Mouse (Mus musculus) lung, adult 2 months (tissue): ENCODE results near the gene Sfn. TPM values are rescaled to one million over a fixed set of nuclear protein-coding genes. Genes with fewer than 3 reads are reported as not detected.
"Not testable (repeated sequence)": the region's sequence is repeated elsewhere in the genome, so short reads cannot be mapped to it uniquely, and the experiment has no call there.

Experiments
- DNase-seq: peaks from one replicate; pipeline ENCODE4 v3.0.0; 2022
- H3K4me1 ChIP-seq: fragments of 200-500 bp; 2 replicates; pipeline ENCODE4 v1.6.1; 2011; ENCODE audit warnings: low read length; ENCODE audit not compliant: control insufficient read depth, insufficient read depth
- H3K4me3 ChIP-seq: fragments of 200-500 bp; replicated peaks from 2 replicates; pipeline ENCODE3; 2011; ENCODE audit warnings: low read depth, mild to moderate bottlenecking, control low read depth, low read length; ENCODE audit errors: extremely low read depth
- CTCF ChIP-seq: fragments of 200-500 bp; IDR thresholded peaks from 2 replicates; pipeline ENCODE4 v1.5.1; 2011; ENCODE audit warnings: mild to moderate bottlenecking, low read length, control low read depth; ENCODE audit not compliant: insufficient read depth
- POLR2A ChIP-seq: fragments of 200-500 bp; IDR thresholded peaks from 2 replicates; pipeline ENCODE4 v1.6.1; 2011; ENCODE audit warnings: low read depth, mild to moderate bottlenecking, control low read depth, low read length, borderline replicate concordance; ENCODE audit errors: extremely low read depth
- WGBS: fragments of 180-500 bp; shearing (Covaris S2); methylation state at CpG from one replicate; pipeline ENCODE4 v1.1.7; 2018; 5-methylcytosine and 5-hydroxymethylcytosine counted together
- polyA plus RNA-seq: library from polyadenylated mRNA; depleted of rRNA; stranded (reverse); fragments of >200 nt; gene quantifications from 2 replicates; pipeline ENCODE4 v1.2.3, GENCODE M21; 2012; rRNA removed

Gene Sfn
- 13.0 and 107 TPM in 2 replicates for polyA plus RNA-seq

DNA sequence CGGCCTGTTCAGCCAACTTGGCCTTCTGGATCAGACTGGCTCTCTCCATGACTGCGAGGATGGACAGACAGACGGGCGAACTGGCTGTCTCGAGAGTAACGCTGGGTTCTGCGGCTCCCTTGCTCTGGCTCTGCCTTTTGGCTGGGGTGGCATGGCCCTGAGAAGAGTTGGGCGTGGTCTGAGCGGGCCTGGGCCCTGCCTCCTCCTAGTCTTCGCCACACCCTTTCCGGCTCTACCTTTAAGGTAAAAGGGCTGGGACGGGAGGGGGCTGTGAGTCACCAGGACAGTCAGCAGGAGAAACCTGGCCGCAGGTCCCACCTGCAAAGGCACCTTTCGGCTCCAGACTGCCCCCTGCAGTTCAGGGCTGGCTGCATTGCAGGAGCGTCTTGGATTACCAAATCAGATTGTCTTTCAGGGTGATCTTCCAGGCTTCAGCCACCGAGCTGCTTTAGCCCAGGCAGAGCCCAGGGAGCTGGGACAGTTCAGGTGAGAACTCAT, at the start of gene Sfn:
TSS of gene Sfn (minus strand) at position 448 of the 498 bp plus-strand sequence.
- Histone ChIP-seq H3K4me1 (peaks cover 6% of the 10 kb centered on the region), H3K4me3 (peak within 1 kb of the TSS; percentile 3)
- DNase-seq, result peak; percentile 70
- 6% methylated on average over 16 of the region's 16 CpGs for WGBS
- peak; percentile 44; the same call in 1 of the 2 replicates for TF ChIP-seq CTCF
- peak; percentile 76; the same call in 1 of the 2 replicates for TF ChIP-seq POLR2A

DNA sequence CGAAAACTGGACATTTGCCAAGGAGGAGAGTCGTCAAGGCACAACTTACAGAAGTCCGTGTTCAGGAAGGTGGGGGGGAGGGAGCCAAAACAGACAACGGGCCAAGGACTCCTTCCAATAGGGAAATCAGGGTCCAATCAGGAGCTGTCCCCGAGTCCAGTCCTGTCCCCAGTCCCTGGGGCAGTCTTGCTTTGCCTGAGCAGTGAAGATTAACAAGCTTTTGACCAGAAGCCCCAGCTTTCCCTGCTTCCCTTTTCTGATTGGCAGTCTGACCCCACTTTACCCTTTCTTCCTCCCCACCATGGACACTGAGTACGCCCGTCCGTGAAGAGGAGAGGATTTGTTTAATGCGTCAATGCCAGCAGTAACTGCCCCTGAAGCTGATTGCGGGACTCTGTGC, 49.5 kb upstream of the Sfn start:
- Histone ChIP-seq H3K4me1 (no peaks in the 10 kb centered on the region), H3K4me3 (no peak overlapping the region)
- no peak for TF ChIP-seq POLR2A
- TF ChIP-seq CTCF, result no peak
- 33% methylated on average over 10 of the region's 10 CpGs for WGBS
- no peak for DNase-seq

DNA sequence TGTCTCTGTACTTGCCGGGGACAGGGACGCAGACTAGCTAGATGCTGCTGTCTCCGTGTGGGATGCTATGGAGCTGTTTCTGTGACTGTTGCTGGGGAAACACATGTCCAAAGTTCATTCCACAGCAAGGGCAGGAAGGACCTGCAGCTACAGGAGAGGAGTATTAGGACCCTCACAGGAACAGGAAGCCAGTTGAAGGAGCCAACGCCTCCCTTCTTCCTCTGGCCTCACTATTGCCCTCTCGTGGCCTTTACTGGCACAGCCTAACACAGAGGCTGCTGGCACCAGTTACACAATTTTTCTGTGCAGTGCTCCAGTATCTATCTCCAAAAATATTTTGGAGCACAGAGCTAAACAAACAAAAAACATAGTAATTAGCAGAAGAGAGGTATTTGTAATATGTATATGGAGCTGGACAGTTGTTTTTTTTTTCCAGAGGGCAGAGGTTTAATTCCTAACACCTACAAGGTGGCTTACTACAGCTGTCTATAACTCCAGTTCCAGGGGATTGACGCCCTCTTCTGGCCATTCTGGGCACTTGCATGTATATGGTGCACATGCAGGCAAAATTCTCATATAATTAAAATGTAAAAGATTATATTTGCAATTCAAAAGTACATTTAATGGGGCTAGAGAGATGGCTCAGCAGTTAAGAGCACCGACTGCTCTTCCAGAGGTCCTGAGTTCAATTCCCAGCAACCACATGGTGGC, 48.2 kb upstream of the Sfn start, which contains the start of gene Zdhhc18:
TSS of gene Zdhhc18 (minus strand) at position 166 of the 711 bp plus-strand sequence.
- peak; percentile 84 for DNase-seq
- H3K4me3 ChIP-seq, result peak within 1 kb of the TSS; percentile 47
- TF ChIP-seq CTCF, result peak; percentile 96
- peak; percentile 55; the same call in 1 of the 2 replicates for TF ChIP-seq POLR2A
- H3K4me1 ChIP-seq, result no peaks in the 10 kb centered on the region; the same call in 1 of the 2 replicates
- 22% methylated on average over 7 of the region's 7 CpGs for WGBS

DNA sequence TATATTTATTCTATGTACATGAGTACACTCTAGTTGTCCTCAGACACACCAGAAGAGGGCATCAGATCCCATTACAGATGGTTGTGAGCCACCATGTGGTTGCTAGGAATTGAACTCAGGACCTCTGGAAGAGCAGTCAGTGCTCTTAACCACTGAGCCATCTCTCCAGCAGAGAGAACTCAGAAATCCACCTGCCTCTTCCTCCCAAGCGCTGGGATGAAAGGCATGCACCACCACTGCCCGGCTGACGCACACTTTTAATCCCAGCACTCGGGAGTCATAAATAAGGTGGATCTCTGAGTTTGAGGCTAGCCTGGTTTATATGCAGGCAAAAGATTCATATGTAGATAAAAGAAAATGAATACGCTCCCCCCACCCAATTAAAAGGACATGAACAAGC, 47.5 kb upstream of the Sfn start:
- H3K4me3 ChIP-seq, H3K4me1 ChIP-seq, DNase-seq: not testable (repeated sequence)
- WGBS, result 77% methylated on average over 5 of the region's 5 CpGs

DNA sequence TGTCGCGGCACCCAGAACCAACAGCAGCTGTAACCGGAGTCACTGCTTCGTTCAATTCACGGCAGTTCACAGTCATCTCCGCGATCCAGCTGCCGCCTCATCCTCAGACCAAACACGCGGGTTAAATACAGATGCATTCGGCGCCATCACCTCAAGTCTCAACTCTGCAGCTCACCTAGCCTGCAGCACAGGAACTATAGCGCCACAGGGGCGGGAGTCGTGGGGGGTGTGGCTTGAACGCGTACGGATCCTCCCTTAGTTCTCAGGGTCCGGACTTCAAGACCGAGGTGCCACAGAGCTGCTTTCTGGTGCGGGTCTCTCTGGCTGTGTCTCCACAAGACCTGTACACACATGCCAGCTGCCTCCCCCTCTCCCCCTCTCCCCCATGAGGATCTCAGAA, 43.7 kb upstream of the Sfn start:
- no peak for DNase-seq
- TF ChIP-seq CTCF, result no peak
- TF ChIP-seq POLR2A, result no peak
- H3K4me3 ChIP-seq, result no peak overlapping the region
- H3K4me1 ChIP-seq, result peaks cover 4% of the 10 kb centered on the region; the same call in 1 of the 2 replicates
- 53% methylated on average over 21 of the region's 21 CpGs for WGBS

DNA sequence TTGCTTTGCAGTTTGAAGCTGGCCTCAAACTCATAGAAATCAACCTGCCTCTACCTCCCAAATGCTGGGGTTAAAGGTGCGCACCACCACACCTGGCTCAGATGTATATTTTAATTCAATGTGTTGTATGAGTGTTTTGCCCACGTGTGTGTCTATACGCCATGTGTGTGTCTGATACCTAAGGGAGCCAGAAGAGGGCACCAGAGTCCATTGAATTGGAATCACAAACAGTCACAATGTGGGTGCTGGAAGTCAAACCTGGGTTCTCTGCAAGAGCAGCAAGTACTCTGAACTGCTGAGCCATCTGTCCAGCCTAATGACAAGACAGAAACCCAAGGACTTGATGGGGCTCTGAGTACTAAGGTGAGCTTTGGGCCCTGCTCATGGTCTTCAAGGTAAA, 43.2 kb upstream of the Sfn start:
- H3K4me3 ChIP-seq, result no peak overlapping the region
- no peak for TF ChIP-seq CTCF
- TF ChIP-seq POLR2A, result no peak
- WGBS, result 87% methylated on average over 3 of the region's 3 CpGs
- peaks cover 4% of the 10 kb centered on the region; the same call in 1 of the 2 replicates for H3K4me1 ChIP-seq
- no peak for DNase-seq

DNA sequence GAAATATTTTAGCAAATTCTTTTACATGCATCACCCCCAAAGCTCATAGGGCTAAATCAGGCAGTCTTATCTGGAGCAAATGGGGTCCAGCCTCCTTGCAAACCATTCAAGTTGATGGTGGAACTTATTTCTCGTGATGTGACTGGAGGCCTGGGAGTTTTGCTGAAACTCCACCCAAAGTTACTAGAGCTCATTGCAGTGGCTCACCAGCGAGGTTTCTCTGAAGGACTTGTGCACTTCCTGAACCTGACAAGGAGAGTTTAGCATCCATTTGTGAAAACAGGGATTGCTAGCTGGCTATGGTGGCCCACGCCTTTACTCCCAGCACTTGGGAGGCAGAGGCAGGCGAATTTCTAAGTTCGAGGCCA, 32.1 kb upstream of the Sfn start:
- peaks cover 11% of the 10 kb centered on the region for H3K4me1 ChIP-seq
- 82% methylated on average over 5 of the region's 5 CpGs for WGBS
- TF ChIP-seq POLR2A, result no peak
- no peak overlapping the region for H3K4me3 ChIP-seq
- no peak for DNase-seq

DNA sequence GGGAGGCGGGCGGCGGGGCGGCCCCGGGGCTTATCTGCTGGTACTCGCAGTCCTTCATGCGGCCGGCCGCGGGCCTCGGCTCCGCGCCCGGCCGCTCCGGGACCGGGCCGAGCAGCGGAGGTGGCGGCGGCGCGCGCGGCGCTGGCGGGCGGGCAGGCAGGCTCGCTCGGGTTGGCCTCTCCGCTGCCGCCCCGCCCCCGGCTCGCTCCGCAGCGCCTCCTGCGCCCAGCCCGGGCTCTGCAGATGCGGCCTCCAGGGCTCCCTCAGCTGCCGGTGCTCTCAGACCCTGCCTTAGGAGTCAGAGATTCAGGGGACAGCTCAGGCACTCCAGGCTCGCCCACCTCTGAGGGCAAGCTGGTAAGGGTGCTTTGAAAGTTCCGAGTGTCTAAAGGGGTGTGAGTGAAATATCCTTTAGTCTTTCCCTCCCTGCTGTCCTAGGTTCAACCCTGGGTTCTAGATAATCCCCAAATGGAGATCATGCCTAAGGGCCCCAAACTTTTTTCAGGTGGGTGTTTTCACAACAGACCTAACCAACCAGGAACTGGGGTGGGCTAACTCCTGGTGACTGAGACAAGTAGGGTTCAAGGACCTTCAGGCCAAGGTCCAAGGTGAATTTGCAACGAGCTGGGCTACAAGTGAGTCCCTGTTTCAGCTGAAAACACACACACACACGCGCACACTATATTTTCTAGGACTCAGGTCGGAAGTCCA, 31.5 kb upstream of the Sfn start:
- peaks cover 12% of the 10 kb centered on the region for H3K4me1 ChIP-seq
- 12% methylated on average over 37 of the region's 47 CpGs for WGBS
- DNase-seq, result peak; percentile 90

DNA sequence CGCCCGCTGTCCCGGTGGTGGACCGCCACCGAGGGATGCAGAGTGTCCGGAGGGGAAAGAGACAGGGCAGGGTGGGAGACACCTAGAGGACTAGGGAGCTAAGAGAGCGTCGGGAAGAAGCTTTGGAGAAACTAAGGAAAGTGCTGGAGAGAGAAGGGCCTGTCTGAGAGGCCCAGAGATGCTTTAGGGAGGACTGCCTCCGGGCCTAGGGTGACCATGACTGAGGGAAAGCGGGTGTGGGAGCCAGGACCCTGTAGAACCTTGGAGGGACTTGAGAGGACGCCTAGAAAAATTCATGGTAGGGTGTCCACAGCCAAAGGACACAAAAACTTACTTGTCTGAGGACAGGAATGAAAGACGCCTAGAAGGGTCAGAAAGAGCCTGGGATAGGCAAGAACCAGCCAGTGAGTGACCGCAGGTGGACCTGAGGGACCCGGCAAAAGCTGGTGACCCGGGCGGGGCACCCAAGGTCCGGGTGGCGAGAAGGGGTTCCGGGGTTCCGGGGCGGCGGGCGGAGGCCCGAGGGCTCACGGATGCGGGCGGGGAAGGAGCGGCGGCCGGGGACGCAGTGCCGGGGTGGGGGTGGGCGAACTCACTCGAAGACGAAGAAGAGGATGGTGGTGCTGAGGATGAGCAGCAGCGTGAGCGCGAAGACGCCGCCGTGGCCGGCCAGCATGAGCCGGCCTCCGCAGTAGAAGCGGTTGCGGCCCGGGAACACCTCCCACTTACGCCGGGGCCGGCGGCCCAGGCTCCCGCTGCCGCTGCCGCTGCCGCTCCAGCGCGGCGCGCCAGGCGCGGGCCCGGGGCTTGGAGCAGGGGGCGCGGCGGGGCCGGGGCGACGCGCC, 30.7 kb upstream of the Sfn start:
- TF ChIP-seq CTCF, result no peak
- TF ChIP-seq POLR2A, result no peak
- Histone ChIP-seq H3K4me1 (peaks cover 12% of the 10 kb centered on the region), H3K4me3 (peak overlapping the region; percentile 61)
- peak; percentile 67 for DNase-seq
- 2% methylated on average over 68 of the region's 69 CpGs for WGBS

More for the DNA sequence above, 31.5 kb upstream of the Sfn start:
- H3K4me3 ChIP-seq, result peak overlapping the region; percentile 61
- TF ChIP-seq POLR2A (no peak), CTCF (peak; percentile 35; the same call in 1 of the 2 replicates)
